Mouse (Mus musculus) regulatory T cell (primary cell): Measurements from ENCODE around the gene Chrna3.

Experiments
- in situ Hi-C: fragments of 300-600 bp; cut with MboI, MseI; formaldehyde crosslinking; loops from one replicate; pipeline ENCODE4 v1.15.1; 2025; ENCODE audit warnings: high pct_unique_total_duplicates

Chrna3 gene

GRCm38 (mm10) chr9:55009692-55010091 is 16.7 kb downstream of the Chrna3 start:
- in situ Hi-C loops: no loop called here

DNA sequence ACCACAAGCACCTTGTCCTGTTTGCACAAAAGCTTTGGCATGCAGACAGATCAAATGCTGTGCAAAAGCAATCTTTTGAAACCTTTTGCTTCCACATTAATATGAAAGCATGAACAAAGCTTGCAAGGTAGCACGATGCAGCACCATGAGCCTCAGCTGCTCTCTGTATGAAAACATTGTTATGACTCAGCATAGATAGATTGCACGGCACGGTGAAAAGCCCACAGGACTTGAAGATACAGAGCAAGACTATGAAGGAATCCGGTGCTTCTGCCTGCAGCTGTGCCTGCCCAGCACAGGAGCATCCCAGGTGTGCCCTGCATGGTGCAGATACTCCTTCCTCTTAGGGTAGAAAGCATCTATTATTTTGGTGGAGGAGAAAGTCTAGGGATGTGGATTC is 22.8 kb downstream of the Chrna3 start:
- in situ Hi-C loops: no loop called here

DNA sequence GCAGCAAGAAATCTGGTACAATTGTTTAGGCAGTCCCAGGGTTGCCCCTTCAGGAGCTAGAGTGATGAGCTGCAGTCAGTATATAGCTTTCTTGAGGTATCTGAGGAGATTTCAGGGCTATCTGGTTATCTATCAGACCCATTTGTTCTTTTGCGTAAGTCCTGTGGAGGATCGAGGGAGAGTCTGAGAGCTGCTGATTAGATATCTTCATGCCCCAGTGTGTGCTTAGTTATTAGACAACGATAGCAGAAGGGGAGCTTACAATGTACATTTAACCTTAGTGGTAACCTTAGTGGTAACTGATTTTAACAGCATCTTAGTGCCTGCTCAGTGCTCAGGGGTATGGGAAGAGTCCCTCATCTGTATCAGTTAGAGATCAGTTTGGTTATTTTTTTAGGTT is 30.7 kb downstream of the Chrna3 start:
- in situ Hi-C loops: no loop called here

DNA sequence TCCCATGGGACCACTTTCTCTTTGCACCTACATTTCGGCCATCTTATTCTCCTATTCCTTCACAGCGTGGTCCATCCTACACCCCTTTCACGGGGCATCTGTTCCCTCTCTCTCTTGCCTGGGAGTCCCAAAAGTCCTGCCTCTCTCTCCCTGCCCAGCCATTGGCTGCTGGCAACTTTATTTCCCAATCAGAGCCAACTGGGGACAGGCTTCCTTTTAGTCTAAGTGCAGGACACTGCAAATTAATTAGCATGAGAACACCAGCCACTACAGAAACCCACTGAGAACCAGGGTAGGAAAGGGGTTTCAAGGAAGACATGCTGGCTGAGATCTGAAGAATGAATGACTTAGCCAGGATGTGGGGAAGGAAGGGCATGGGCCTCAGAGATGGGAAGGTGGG is 32.0 kb downstream of the Chrna3 start:
- in situ Hi-C loops: no loop called here

- in situ Hi-C loops: no loop called here
Measured at GRCm38 (mm10) chr9:54990362-54990761, 36.0 kb downstream of the Chrna3 start.

DNA sequence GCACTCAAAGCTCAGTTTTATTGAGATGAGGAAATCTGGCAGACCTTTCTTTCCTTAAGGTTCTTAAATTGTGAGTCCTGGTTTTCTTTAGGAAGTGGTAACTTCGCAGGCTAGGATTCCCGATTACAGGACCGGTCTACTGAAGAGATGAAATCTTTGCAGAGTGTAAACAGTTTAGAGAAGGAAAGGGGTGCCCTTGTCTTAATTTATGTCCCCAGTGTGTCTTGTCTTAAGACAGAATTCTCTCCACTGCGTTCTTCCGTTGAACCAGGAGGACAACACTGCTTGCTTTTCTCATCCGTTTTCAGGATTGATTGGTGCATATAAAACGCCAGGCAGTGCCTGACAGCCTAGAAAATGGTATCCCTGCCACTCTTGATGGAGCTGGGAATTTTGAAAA is 44.0 kb downstream of the Chrna3 start:
- in situ Hi-C loops: no loop called here

DNA sequence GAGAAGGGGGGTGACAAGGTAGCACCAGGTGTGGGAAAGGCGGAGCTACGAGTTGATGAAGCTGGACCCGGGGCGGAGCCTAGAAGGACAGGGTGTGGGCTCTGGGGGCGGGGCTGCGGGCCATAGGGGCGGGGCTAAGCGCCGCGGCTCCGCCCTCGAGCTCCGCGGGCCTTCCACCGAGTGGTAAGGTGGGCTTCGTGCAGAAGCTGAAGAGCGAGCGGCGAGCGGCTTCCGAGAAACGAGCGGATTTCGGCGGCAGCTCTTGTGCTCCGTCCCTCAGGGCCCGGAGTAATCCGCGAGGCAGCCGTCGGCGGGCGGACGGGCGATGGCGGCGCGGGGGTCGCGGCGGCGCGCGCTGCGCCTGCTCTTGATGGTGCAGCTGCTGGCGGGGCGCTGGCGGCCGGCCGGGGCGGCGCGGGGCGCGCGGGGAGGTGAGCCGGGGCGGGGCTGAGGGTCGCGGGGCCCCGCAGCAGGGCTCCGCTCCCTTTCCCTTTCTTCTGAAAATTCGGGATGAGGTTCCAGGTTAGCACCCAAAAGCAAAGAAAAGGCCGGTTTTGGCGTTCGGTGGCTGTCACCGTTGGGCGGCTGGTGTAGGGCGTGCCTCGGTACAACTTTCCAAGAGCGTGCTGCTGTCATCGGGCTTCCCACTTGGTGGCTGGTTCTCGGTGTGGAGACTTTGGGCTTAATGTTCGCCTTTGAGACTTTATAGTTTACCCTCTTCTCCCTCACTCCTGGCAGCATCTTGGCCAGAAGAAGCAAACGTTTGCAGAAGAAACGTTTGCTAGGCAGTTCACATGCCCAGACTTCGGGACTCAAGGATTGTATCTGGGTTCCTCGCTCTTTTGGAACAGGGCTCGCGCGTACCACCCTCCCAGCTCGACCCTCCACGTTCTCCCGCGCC is 44.8 kb downstream of the Chrna3 start:
- in situ Hi-C loops: no loop called here

DNA sequence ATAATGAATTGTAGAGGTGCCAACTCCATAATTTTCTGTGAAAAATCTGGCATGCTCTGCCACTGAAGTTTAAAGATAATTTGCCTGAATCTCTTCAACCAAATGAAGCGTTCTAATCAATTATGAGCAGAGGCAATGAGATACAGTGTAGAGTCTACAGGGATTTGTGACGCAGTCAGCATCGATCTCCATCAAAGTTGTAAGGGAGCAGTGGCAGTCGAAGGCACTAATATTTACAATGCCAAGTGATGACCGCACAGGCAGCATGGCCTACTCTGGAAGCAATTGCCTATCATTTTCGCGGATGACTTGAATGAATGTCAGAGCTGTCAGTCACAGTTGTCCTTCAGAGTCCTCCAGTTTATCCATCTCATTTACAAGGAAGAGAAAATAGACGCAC is 45.7 kb downstream of the Chrna3 start, which contains the start of gene Chrna5:
Gene Chrna5, plus strand, starts transcription at position 207 of the 400 bp plus-strand sequence.
- in situ Hi-C loops: no loop called here

- in situ Hi-C loops: no loop called here
Measured at GRCm38 (mm10) chr9:54969972-54970637, 56.3 kb downstream of the Chrna3 start.

GRCm38 (mm10) chr9:54963669-54964068 is 62.7 kb downstream of the Chrna3 start:
- in situ Hi-C loops: no loop called here

GRCm38 (mm10) chr9:54961059-54961458 is 65.3 kb downstream of the Chrna3 start:
- in situ Hi-C loops: no loop called here
